Mouse (Mus musculus) stomach, postnatal 0 days (tissue): ENCODE results near the gene Itih3.

Experiments used
- CTCF ChIP-seq: IDR thresholded peaks from 2 replicates; pipeline ENCODE4 v1.5.1; 2016; ENCODE audit warnings: antibody characterized with exemption, low read depth, mild to moderate bottlenecking, moderate library complexity
- EP300 ChIP-seq: optimal IDR thresholded peaks from 2 replicates; pipeline ENCODE3; 2016; ENCODE audit warnings: antibody characterized with exemption

- TF ChIP-seq CTCF (peak; percentile 79), EP300 (no peak)
These were observed 42.5 kb downstream of the Itih3 start for GRCm38 (mm10) chr14:30880811-30881717.
